Mouse (Mus musculus) MEL (cell line): Measurements from ENCODE around the gene Syn3.
"Not testable (repeated sequence)": the region's sequence is repeated elsewhere in the genome, so short reads cannot be mapped to it uniquely, and the experiment has no call there.

Experiments used
- CTCF ChIP-seq, 3 experiments: IDR thresholded peaks in 2 of 3; conservative IDR thresholded peaks in 1 of 3; 2 replicates each; pipeline ENCODE4 v1.5.1; 2011 to 2012; ENCODE audit warnings: low read length in 3 of 3, low read depth in 2 of 3, mild to moderate bottlenecking in 2 of 3, improper control_type of control experiment in 1 of 3, inconsistent platforms in 1 of 3, mixed read lengths in 1 of 3, moderate library complexity in 1 of 3; ENCODE audit not compliant: control insufficient read depth in 1 of 3, insufficient read depth in 1 of 3, poor library complexity in 1 of 3, severe bottlenecking in 1 of 3
- EP300 ChIP-seq, 2 experiments: IDR thresholded peaks; 2 replicates each; pipeline ENCODE4 v1.6.1; 2011; ENCODE audit warnings: improper control_type of control experiment in 2 of 2, low read length in 2 of 2, low read depth in 1 of 2, mild to moderate bottlenecking in 1 of 2
- HCFC1 ChIP-seq: IDR thresholded peaks from 2 replicates; pipeline ENCODE4 v1.6.1; 2012; ENCODE audit warnings: low read depth, mild to moderate bottlenecking, inconsistent platforms, low read length, improper control_type of control experiment, moderate library complexity
- MAFK ChIP-seq: IDR thresholded peaks from 2 replicates; pipeline ENCODE4 v1.6.1; 2011; ENCODE audit warnings: low read depth, mild to moderate bottlenecking, low read length, improper control_type of control experiment, borderline replicate concordance
- MAZ ChIP-seq: IDR thresholded peaks from 2 replicates; pipeline ENCODE4 v1.6.1; 2012; ENCODE audit warnings: low read depth, mild to moderate bottlenecking, inconsistent platforms, low read length, improper control_type of control experiment
- POLR2A ChIP-seq, 2 experiments: IDR thresholded peaks; 2 replicates each; pipeline ENCODE4 v1.6.1; 2011 to 2012; ENCODE audit warnings: low read length in 2 of 2, mild to moderate bottlenecking in 2 of 2, control low read depth in 1 of 2, improper control_type of control experiment in 1 of 2, low read depth in 1 of 2, moderate library complexity in 1 of 2; ENCODE audit not compliant: control insufficient read depth in 1 of 2, insufficient read depth in 1 of 2, poor library complexity in 1 of 2
- RAD21 ChIP-seq: IDR thresholded peaks from 2 replicates; pipeline ENCODE4 v1.6.1; 2011; ENCODE audit warnings: mild to moderate bottlenecking, low read depth, low read length, improper control_type of control experiment
- ZNF384 ChIP-seq: IDR thresholded peaks from 2 replicates; pipeline ENCODE4 v1.6.1; 2012; ENCODE audit warnings: low read depth, mild to moderate bottlenecking, inconsistent platforms, low read length, improper control_type of control experiment

DNA sequence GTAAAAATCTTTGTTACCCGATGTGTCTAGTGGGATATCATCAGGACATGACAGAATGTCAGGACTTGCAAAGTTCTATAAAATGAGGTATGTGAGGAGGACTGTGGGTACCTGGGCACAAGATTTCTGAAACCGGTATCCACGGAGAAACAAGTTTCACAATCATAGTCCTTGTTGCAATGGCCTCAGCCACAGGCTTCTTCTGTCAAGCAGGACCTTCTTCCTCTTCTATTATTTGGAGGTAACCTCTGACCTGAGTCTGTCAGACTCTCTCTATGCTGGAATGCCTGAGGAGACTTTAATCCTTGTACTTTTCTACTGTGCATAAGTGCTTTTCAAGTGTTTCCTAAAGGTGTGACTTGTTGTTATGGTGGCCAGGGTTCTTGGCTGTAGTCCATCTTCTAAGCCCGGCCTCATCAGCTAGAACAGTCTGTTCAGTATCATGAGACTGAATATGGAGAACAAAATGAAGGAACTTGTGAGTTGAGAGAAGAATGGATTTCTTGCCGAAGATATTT, 27.7 kb upstream of the Syn3 start:
- not testable (repeated sequence) for TF ChIP-seq MAFK; MAZ; CTCF (IDR thresholded peaks at IDR 0.05 in 2 of 3, conservative IDR thresholded peaks at IDR 0.05 in 1 of 3; ENCODE audit: control insufficient read depth in 1 of 3, insufficient read depth in 1 of 3, low read depth in 2 of 3, low read length in 3 of 3, poor library complexity in 1 of 3, severe bottlenecking in 1 of 3); POLR2A (IDR thresholded peaks at IDR 0.05; ENCODE audit: control insufficient read depth in 1 of 2, insufficient read depth in 1 of 2, low read depth in 1 of 2, low read length in 2 of 2, poor library complexity in 1 of 2); EP300 (IDR thresholded peaks at IDR 0.05; ENCODE audit: low read depth in 1 of 2, low read length in 2 of 2); ZNF384; HCFC1; RAD21
